Mouse (Mus musculus) kidney, embryonic 16.5 days (tissue): ENCODE results near the gene Ncln. TPM values are rescaled to one million over a fixed set of nuclear protein-coding genes. Genes with fewer than 3 reads are reported as not detected.

Experiments
- ATAC-seq: fragments of 200-750 bp; cut with Nextera tagmentation; 2 replicates; pipeline ENCODE4 v1.8.0; 2017; ENCODE audit warnings: moderate TSS enrichment; ENCODE audit not compliant: low FRiP score, low TSS enrichment
- H3K27ac ChIP-seq: fragments of 300-500 bp; sonication (generic); 2 replicates; pipeline ENCODE4 v1.5.1; 2014; ENCODE audit warnings: low read length
- H3K27me3 ChIP-seq: fragments of 300-500 bp; sonication (generic); 2 replicates; pipeline ENCODE4 v1.6.1; 2014; ENCODE audit warnings: low read length, control low read depth, mixed read lengths; ENCODE audit not compliant: insufficient read depth
- H3K36me3 ChIP-seq: fragments of 300-500 bp; sonication (generic); 2 replicates; pipeline ENCODE4 v1.6.1; 2014; ENCODE audit warnings: low read length, control low read depth, mixed read lengths; ENCODE audit not compliant: insufficient read depth
- H3K4me1 ChIP-seq: fragments of 300-500 bp; sonication (generic); 2 replicates; pipeline ENCODE4 v1.6.1; 2014; ENCODE audit warnings: low read length, control low read depth, mixed read lengths; ENCODE audit not compliant: insufficient read depth
- H3K4me2 ChIP-seq: fragments of 300-500 bp; sonication (generic); replicated peaks from 2 replicates; pipeline ENCODE4 v1.6.1; 2014; ENCODE audit warnings: low read depth, low read length
- H3K4me3 ChIP-seq: fragments of 300-500 bp; sonication (generic); 2 replicates; pipeline ENCODE4 v1.5.1; 2014; ENCODE audit warnings: mild to moderate bottlenecking, low read length
- H3K9ac ChIP-seq: fragments of 300-500 bp; sonication (generic); replicated peaks from 2 replicates; pipeline ENCODE4 v1.6.1; 2014; ENCODE audit warnings: low read length
- H3K9me3 ChIP-seq: fragments of 300-500 bp; sonication (generic); 2 replicates; pipeline ENCODE4 v1.6.1; 2016; ENCODE audit warnings: low read length, control low read depth
- WGBS: fragments of 180-500 bp; shearing (Covaris S2); extraction: QIAGEN DNeasy Blood & Tissue Kit; methylation state at CpG from one replicate; pipeline ENCODE4 v1.1.7; 2014; 5-methylcytosine and 5-hydroxymethylcytosine counted together
- polyA plus RNA-seq: library from polyadenylated mRNA; unstranded; fragments of >200 nt; fragmentation: Nextera tagmentation; extraction: Ambion mirVana; gene quantifications from 2 replicates; pipeline ENCODE4 v1.2.1, GENCODE M21; 2015

Gene Ncln
- polyA plus RNA-seq, 1 experiment from 2014 or later: 112 TPM

GRCm38 (mm10) chr10:81483983-81484382 is 12.2 kb downstream of the Ncln start:
- ATAC-seq: no peak

GRCm38 (mm10) chr10:81482533-81482889 is 13.7 kb downstream of the Ncln start, which contains the start of gene Celf5:
Gene Celf5 (minus strand): TSS chr10:81482709.
- under 1% methylated on average over 35 of the region's 36 CpGs for WGBS
- H3K9ac ChIP-seq: peak within 1 kb of the TSS; percentile 58
- H3K4me2 ChIP-seq: peak within 1 kb of the TSS; percentile 79
- peaks cover 22% of the 10 kb centered on the region for H3K27me3 ChIP-seq
- ATAC-seq: peak; percentile 44; the same call in 1 of the 2 replicates
- H3K4me3 ChIP-seq: peak within 1 kb of the TSS; percentile 49
- H3K27ac ChIP-seq: no peak within 1 kb of the TSS
- H3K36me3 ChIP-seq: peaks cover 13% of the 10 kb centered on the region
- no peaks in the 10 kb centered on the region; the same call in 1 of the 2 replicates for H3K9me3 ChIP-seq
- peaks cover 5% of the 10 kb centered on the region; the same call in 1 of the 2 replicates for H3K4me1 ChIP-seq

More at GRCm38 (mm10) chr10:81483983-81484382, 12.2 kb downstream of the Ncln start:
- Histone ChIP-seq H3K4me2 (no peak overlapping the region), H3K4me3 (no peak overlapping the region), H3K9ac (no peak overlapping the region), H3K27ac (no peak overlapping the region), H3K9me3 (no peaks in the 10 kb centered on the region; the same call in 1 of the 2 replicates), H3K4me1 (peaks cover 5% of the 10 kb centered on the region; the same call in 1 of the 2 replicates), H3K36me3 (peaks cover 27% of the 10 kb centered on the region), H3K27me3 (peaks cover 22% of the 10 kb centered on the region)
- 15% methylated on average over 9 of the region's 9 CpGs for WGBS

GRCm38 (mm10) chr10:81481605-81482532 is 14.3 kb downstream of the Ncln start:
- H3K9me3 ChIP-seq: no peaks in the 10 kb centered on the region; the same call in 1 of the 2 replicates
- no peak overlapping the region for H3K27ac ChIP-seq
- ATAC-seq: 0 out of 2 replicates have a peak, but pooled peaks have one; percentile 2
- H3K4me3 ChIP-seq: peak overlapping the region; percentile 49
- under 1% methylated on average over 33 of the region's 35 CpGs for WGBS
- peak overlapping the region; percentile 58 for H3K9ac ChIP-seq
- peaks cover 26% of the 10 kb centered on the region for H3K27me3 ChIP-seq
- H3K4me2 ChIP-seq: peak overlapping the region; percentile 79
- H3K36me3 ChIP-seq: peaks cover 6% of the 10 kb centered on the region; the same call in 1 of the 2 replicates
- H3K4me1 ChIP-seq: peaks cover 5% of the 10 kb centered on the region; the same call in 1 of the 2 replicates

- Histone ChIP-seq H3K9me3 (no peaks in the 10 kb centered on the region), H3K4me2 (no peak overlapping the region), H3K4me1 (0 out of 2 replicates have a peak, but pooled peaks cover 3% of the 10 kb centered on the region), H3K9ac (no peak overlapping the region), H3K27me3 (peaks cover 55% of the 10 kb centered on the region), H3K4me3 (no peak overlapping the region), H3K27ac (no peak overlapping the region), H3K36me3 (no peaks in the 10 kb centered on the region)
- WGBS: 76% methylated on average over 10 of the region's 10 CpGs
- ATAC-seq: no peak
Measured at GRCm38 (mm10) chr10:81474461-81474860, 21.7 kb downstream of the Ncln start.

GRCm38 (mm10) chr10:81473003-81473451 is 23.2 kb downstream of the Ncln start:
- WGBS: 3% methylated on average over 22 of the region's 22 CpGs
- Histone ChIP-seq H3K27me3 (peaks cover 55% of the 10 kb centered on the region), H3K27ac (no peak overlapping the region), H3K9ac (no peak overlapping the region), H3K4me2 (no peak overlapping the region), H3K36me3 (no peaks in the 10 kb centered on the region), H3K4me1 (0 out of 2 replicates have a peak, but pooled peaks cover 3% of the 10 kb centered on the region), H3K9me3 (no peaks in the 10 kb centered on the region), H3K4me3 (no peak overlapping the region)
- ATAC-seq: no peak

- Histone ChIP-seq H3K27ac (no peak overlapping the region), H3K4me2 (no peak overlapping the region), H3K9ac (no peak overlapping the region), H3K36me3 (no peaks in the 10 kb centered on the region), H3K27me3 (peaks cover 55% of the 10 kb centered on the region), H3K4me3 (no peak overlapping the region), H3K4me1 (0 out of 2 replicates have a peak, but pooled peaks cover 3% of the 10 kb centered on the region), H3K9me3 (no peaks in the 10 kb centered on the region)
- no peak for ATAC-seq
- WGBS: 7% methylated on average over 11 of the region's 18 CpGs
Measured at GRCm38 (mm10) chr10:81472403-81473002, 23.7 kb downstream of the Ncln start.

GRCm38 (mm10) chr10:81470454-81470853 is 25.7 kb downstream of the Ncln start:
- Histone ChIP-seq H3K27ac (no peak overlapping the region), H3K4me2 (no peak overlapping the region), H3K9me3 (no peaks in the 10 kb centered on the region), H3K4me1 (0 out of 2 replicates have a peak, but pooled peaks cover 3% of the 10 kb centered on the region), H3K9ac (no peak overlapping the region), H3K27me3 (peaks cover 43% of the 10 kb centered on the region), H3K36me3 (no peaks in the 10 kb centered on the region), H3K4me3 (no peak overlapping the region)
- 48% methylated on average over 18 of the region's 18 CpGs for WGBS
- ATAC-seq: no peak

- Histone ChIP-seq H3K27ac (no peak overlapping the region), H3K27me3 (peaks cover 41% of the 10 kb centered on the region), H3K4me1 (peaks cover 9% of the 10 kb centered on the region), H3K4me3 (no peak overlapping the region), H3K9ac (no peak overlapping the region), H3K4me2 (no peak overlapping the region), H3K9me3 (no peaks in the 10 kb centered on the region), H3K36me3 (no peaks in the 10 kb centered on the region)
- no peak for ATAC-seq
- 78% methylated on average over 5 of the region's 5 CpGs for WGBS
Measured at GRCm38 (mm10) chr10:81469253-81469652, 26.9 kb downstream of the Ncln start.

GRCm38 (mm10) chr10:81467670-81468235 is 28.4 kb downstream of the Ncln start:
- Histone ChIP-seq H3K36me3 (no peaks in the 10 kb centered on the region), H3K9ac (no peak overlapping the region), H3K4me1 (peaks cover 13% of the 10 kb centered on the region), H3K4me3 (no peak overlapping the region), H3K27me3 (peaks cover 42% of the 10 kb centered on the region), H3K4me2 (no peak overlapping the region), H3K27ac (no peak overlapping the region), H3K9me3 (no peaks in the 10 kb centered on the region)
- WGBS: 83% methylated on average over 16 of the region's 16 CpGs
- no peak for ATAC-seq
